Mouse (Mus musculus) layer of hippocampus, adult 9-10 months (tissue): Measurements from ENCODE around the gene Mtus2.
A peak's percentile ranks its signal among the peaks of the same experiment; 100 is the strongest.

Source experiments
- DNase-seq: peaks from one replicate; pipeline ENCODE4 v3.0.0; 2022; ENCODE audit warnings: low spot score

Gene Mtus2

DNA sequence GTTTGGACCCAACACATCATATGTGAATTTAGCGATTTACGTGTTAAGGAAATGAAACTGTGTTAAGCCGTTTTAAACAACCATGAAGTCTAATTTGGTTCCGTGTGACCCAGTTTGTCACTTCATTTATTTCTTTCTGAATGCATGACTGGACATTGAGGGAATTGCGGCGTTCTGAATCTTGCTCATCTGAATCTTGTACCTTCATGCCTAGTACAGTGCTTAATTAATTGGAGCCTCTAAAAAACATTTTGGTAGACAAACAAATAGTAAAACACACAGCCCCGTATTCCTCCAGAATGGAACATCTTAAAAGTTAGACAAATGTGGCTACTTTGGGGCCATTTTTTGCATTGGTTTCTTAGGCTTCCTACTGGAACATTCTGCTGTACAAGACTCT lies 84.5 kb downstream of the Mtus2 start:
- no peak for DNase-seq

DNA sequence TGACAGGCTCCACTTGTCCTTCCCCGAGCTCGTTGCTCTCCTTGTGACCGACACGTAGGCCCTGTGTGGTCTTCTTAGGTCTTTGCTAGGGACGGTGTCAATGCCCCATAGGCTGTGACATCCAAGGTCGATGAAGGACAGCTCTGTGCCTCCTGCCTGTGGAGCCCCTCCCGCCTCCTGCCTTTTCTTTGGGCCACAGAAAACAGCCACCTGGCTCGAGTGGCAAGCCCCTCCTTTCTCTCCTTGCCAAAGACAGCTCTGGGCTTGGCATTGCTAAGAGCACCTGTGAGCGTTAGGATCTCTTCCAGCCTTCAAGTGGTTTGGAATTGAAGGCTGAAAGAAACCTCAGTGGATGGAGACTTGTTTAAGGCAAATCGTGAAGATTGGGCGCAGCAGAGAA lies 91.1 kb downstream of the Mtus2 start:
- no peak for DNase-seq

DNA sequence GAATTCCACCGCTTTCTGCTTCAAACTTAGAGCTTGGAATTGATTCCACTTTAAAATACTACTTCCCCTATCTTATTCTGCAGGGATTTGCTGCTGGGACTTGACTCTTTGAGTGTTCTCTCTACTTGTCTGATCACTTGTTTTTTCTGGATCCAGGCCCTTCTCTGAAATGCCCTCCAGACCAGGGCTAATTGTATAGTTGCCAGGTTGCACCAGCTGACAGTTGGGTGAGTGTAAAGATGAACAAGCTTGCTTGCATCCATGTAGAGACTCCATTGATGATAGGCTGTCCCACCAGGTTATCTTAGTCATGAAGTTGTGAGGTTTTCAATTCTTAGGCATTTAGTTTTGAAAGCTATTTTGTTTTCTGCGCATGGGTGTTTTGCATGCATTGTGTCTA lies 92.2 kb downstream of the Mtus2 start:
- no peak for DNase-seq

DNA sequence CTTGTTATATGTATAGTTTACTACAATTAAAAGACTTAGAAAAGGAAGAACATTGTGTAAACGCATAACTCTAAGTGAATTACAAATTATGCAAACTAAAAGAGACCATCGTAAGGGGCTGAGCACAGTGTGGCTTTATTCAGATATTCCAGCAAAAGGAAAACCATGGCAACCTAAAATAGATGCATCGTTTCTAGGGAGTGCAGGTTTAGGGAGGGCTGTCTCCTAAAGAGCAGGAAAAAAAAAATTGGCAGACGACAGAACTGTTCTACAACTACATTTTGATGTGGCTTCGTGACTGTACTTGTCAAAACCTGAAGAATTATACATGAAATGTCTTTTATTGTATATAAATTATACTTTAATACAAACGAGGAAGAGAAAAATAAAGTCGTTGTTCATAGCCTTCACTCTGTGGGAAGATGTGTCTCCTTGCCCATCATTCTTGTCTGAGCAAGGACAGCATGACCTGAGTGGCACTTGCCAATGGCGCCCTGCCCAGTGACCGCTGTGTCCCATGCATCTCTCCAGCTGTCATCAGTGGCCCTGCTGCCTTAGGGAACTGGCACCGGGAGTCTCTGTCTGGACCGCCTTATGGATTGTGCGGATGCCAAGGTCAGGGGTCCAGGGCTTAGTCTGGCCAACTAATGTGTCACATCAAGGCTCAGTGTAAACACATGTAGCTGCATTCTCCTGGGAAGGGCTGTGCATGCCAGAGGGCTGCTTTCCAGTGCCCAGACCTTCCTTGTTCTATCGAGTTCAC lies 95.9 kb downstream of the Mtus2 start:
- peak; percentile 37 for DNase-seq

DNA sequence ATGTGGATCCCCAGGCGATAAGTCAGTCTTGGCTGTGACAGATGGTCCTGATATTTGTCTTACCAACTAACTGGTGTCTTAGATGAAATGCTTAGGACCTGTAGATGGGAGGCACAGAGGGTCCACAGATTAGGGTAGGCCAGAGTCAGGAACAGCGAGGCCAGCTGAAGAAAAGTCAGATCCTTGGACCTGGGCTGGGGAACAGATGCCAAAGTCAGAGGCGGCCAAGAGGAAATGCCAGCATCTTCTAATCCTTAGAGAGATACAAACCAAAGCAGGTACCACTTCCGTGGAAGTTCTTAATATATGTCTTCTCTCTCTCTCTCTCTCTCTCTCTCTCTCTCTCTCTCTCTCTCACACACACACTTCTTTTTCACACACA lies 96.5 kb downstream of the Mtus2 start:
- DNase-seq = no peak

DNA sequence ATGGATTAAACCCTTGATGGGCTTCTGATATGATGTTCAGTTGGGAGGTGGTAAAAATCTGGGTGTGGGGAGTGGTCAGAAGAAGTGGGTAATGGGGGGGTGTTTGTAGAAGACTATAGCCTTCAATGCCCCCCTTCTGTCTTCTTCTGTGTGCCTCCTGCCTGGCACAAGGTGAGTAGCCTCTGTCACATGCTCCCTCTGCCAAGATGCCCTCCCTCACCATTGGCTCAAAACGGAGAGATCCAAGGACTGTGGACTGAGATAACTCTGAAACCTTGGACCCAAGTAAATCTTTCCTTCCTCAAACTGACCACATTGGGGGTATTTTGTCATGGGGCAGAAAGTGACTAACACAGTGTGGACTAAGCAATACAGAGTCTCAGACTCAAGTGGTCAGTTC lies 99.7 kb downstream of the Mtus2 start:
- DNase-seq = no peak

DNA sequence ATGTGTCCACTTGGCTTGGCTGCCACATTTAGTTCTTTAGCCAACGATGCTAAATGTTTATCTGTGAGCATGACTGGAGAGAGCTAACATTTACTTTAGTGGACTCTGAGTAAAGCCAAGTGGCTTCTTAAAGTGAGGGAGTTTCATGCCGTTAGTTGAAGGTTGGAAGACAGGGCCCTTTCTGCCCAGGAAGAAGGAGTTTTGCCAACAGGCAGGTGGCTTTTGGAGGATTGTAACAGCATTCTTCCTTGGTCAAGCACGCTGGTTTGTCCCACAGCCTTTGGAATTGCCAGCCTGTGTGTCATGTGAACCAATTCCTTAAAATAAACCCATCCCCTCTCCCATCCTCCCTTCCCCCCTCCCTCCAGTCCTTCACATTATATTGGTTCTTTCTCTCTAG lies 100.3 kb downstream of the Mtus2 start:
- DNase-seq = no peak

DNA sequence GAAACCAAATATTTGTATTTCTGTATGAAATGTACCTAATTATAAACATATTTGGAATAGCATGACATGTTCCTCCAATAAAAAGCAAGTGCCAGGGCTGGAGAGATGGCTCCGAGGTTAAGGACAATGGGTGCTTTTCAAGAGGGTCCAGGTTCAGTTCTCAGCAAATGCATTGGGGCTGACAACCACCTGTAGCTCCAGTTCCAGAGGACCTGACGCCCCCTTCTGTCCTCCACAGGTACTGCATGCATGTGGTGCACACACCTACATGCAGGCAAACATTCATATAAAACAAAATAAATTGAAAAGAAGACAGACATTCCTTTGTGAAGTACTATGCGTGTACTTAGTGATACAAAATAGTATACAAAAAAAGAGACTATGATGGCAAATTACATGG lies 102.2 kb downstream of the Mtus2 start:
- DNase-seq = no peak

DNA sequence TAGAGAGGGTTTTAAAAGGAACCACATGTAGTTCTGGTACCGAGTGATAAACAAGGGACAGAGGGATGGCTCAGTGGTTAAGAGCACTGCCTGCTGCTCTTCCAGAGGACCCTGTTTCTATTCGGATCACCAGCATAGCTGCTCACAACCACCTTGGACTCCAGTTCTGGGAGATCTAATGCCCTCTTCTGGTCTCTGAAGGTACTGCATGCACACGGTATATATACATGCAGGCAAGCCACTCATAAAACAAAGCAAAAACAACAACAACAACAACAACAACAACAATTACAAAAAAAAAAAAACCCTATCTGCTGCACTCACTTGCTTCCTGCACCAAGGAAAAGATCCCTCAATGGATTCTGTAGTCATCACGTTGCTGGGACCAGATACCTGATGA lies 104.7 kb downstream of the Mtus2 start:
- DNase-seq = no peak

DNA sequence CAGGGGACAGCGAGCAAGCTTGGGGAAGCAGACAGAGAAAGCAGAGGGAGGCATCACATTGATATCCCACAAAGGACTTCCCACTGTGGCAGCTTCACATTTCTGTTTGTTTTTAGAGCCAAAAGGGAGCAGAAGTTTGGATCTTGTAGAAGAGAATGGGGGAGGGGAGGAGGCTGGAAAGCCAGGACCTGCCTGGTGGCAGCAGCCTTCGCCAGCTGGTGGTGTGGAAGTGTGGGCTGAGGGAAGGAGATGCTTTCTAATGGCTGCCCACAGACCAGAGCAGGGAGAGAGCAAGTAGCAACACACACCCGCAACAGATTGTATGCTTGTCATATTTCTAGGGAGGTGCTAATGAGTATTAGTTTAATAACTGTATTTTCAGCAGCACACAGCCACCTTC lies 106.6 kb downstream of the Mtus2 start:
- DNase-seq = no peak

DNA sequence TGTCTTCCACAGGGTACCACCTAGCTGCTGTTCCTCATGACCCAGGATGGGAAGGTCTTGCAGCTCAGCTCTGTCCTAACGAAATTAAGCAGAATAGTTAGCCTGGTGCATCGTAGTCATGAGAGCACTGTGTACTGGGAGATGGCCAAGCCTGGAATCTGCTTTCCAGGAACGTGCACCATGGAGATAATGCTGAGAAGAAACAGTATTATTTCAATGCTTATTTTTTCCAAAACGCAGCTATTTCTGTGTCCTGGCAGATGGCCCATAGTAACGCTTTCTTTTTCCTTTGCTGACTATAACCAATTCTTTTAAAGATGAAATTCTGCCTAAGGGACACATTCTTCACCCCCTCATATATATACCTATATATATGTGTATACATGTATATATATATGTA lies 108.1 kb downstream of the Mtus2 start:
- no peak for DNase-seq

DNA sequence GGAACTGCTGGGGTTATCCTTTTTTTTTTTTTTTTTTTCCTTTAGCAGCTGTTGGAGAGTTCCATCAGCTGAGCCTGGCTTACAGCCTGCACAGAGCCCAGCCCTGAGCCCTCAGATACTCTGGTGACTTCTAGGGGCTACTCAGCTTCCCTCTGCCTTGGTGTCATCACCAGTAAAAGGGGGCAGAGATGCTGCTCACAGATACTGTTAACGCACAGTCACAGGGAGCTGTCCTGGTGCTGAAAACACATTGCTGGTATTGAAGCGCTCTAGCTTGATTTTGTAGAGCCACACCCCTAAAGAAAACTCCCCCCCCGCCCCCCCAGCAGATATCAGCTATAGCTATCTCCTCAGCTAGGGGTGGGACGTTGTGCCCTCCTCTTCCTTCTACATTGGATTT lies 112.8 kb downstream of the Mtus2 start:
- DNase-seq = no peak

DNA sequence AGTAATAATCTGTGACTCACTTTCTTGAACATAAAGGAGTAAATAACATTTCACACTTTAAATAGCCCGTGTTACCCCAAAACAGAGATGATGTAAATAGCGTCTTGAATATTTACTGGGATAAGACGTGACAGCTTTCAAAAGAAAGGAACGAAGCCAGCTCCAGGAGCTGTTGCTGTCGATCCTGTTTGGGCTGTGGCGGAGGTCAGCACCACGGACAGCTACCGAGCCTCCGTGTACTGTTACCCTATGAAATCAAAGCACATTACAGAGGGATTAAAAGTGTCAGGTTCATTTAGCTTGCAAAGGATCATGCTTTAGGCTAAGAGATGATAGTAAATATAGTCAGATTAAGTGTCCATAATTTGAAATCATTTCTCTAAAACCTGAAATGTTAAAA lies 114.7 kb downstream of the Mtus2 start:
- no peak for DNase-seq

DNA sequence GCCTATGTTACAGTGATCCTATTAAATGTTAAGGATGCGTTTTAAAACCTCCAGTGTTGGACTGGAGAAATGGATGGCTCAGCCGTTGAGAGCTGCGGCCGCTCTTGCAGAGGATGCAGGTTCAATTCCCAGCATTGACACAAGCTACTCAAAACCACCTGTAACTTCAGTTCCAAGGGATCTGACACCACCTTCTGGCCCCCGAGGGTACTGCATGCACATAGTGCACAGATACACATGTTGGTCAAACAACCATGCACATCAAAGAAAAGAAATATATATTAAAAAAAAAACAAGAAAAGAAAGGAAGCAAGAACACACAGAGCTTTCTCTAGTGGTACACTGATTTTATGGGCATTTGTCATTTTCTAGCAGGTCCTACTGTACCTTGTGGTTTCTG lies 116.3 kb downstream of the Mtus2 start:
- no peak for DNase-seq

DNA sequence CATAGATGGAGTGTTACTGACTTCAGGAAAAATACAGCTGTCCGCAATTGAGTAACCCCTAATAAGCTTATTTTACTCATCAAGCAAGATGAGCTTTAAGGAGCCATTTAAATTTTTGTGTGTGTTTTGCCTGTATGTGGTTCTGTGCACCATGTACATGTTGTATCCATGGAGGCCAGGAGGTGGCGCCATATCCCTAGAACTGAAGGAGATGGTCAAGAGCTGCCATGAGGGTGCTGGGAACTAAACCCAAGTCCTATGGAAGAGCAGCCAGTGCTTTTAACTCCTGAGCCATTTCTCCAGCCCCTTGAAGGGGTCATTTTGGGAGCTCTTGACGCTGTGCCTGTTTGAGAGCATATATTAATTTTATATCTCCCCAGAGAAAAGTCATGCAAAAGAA lies 122.6 kb downstream of the Mtus2 start:
- DNase-seq = no peak

DNA sequence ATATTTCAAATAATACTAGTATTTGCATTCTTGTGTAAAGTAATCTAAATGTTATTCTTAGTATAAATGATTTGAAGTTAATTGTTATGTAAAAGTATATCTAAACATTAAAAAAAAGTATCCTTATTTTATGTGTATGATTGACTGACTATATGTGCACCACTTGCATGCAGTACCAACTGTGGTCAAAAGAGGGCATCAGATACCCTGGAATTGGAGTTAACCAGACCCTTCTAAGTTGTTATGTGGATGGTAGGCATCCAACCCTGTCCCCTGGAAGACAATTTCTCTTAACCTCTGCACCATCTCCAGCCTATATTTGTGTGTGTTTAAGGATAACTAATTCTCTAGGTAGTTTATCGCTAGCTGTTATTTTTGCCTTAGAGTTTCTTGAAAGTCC lies 126.4 kb downstream of the Mtus2 start:
- no peak for DNase-seq

DNA sequence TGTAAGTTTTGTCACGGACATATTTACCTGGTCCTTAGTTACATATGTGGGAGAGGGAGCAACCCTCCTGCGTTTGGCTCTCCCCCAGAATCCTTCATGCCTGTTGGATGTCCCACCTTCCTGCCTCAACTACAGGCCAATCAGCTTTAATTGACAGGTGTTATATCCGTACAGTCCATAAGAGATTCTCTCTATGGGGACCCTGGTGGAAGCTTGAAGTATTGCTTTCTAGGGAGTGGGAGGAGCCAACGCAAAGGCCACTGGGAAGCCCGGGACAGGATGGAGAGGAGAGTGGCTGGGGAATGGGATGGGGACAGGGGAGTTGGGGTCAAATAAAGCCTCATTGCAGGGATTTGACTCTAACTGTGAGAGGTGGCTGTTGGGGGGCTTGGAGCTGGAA lies 127.6 kb downstream of the Mtus2 start:
- no peak for DNase-seq

DNA sequence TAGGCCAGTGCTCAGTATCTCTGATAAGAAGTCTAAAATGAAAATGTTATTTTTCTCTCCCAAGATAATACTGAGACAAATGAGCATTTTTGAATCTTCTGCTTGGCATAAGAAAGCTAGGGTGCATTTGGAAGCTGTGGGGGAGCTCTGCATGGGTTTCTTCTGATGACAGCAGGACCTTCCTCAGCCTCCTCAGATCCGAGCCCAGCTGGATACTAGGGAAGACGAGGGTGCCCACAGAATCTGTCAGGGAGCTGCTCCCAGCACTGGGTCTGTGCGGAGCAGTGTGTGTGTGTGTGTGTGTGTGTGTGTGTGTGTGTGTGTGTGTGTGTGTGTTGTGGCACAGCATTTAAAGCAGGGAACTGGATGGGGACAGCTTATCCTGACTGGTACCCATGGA lies 130.7 kb downstream of the Mtus2 start:
- no peak for DNase-seq

DNA sequence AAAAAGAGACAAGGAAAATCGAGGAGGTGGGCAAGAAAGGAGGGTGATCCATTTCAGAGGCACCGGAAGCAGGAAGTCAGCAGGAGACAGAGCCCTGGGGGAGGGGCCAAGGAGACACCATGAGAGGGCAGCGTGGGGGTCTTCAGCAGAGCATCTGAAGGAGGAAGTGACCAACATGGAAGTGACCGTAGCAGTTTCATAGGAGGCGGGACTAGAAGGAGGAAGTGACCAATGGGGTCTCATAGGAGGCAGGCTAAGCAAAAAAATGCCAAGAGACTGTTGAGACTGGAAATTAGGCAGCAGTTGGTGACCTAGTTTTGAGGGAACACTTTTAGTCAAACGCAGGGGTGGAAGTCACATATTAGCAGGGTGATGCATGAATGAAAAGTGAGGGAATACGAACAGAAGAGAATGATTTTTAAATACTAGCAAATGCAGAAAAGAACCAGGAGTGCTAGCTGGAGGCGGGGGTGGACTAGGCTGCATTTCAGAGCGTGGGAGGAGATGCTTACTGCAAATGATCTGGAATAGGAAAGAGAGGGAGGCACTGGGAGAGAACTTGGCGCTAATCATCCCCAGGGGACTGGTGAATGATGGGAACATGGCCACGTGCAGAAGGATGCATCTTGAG lies 133.2 kb downstream of the Mtus2 start:
- DNase-seq = peak; percentile 61

DNA sequence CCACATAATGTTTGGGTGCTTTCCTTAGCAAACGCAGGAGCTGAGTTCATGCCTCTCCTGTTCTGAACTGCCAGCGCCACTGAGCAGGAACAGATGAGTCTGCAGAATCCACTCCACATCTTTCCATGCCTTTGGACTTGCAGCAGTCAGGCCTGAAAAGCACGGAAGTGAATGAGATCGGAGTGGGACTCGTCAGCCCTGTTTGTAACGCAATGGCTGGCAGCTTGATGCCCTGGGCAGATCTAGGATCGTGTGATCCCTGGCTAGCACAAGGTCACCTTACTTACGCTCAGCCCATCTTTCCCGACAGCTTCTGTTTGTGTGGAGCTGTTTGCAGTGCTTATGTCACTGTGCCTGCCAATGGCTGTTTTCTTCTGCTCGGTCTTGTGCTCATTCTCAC lies 137.5 kb downstream of the Mtus2 start:
- no peak for DNase-seq

DNA sequence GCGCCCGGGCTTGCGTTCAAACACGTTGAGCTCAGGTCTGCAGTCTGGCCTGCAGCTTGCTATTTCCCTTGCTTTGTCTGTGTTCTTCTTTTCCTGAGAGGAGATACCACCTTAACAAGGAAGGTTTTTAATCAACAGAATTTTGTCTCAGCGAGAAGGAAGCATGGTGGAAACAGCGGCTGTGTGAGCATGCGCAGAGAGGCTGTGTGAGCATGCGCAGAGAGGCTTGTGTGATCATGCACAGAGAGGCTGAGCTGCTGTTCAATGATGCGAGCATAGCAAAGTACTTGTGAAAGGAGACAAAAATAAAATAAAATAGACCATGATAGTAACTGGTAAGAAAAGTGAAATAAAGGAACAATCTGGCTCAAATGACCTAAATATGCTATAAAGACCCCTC lies 142.2 kb downstream of the Mtus2 start:
- DNase-seq = no peak

DNA sequence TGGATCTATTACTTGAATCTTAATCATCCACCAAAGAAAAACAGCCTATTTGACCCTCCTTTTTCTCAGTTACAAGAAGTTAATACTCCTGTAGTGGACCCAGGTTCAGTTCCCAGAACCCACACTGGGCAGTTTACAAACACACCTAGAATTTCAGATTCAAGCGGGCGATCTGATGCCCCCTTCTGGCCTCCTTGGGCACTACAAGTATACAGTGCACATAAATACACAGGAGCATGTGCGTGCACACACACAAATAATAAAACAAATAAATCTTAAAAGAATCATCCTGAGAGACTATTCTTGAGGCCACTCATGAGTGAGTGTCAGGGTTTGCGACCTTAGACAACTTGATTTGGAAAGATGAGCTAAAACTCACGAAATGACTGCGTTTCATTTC lies 150.2 kb downstream of the Mtus2 start:
- DNase-seq = no peak

DNA sequence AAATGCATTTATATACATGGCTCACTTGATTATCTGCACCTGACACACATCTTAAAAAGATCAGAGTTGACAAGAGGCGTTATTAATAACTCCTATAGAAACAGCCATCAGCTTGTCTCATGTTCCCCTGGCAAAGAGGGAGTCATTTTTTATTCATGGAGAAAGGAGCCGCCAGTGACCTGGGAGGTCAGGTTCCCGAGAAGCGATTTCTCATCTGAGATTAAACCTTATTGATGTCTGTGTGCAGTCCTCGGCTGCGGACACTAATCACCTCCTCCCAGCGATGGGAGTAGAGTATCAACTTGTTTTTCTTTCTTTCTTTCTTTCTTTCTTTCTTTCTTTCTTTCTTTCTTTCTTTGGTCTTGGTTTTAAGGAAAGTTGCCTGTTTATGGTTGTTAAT lies 150.8 kb downstream of the Mtus2 start:
- DNase-seq = no peak

DNA sequence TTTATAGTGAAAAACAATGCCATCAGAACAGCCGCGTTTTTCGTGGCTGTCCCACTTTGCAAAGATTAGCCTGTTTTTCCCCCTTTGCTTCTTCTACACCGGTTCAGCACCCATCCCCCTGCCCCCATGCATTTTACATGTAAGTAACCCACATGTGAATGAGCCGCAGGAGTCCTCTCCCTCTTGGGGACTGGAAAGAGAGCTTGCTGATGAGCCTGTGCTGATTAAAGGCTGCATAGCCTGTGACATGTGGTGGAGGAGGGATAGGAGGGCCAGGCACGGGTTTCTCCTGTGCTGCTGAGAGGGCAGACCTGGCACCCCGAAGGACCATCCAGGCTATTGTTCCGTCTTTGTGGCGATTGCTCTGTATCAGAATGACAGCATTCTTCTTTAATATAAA lies 151.2 kb downstream of the Mtus2 start:
- DNase-seq = no peak
